Mouse (Mus musculus): ENCODE measurements around the gene Gfpt2. TPM values are rescaled to one million over a fixed set of nuclear protein-coding genes. Genes with fewer than 3 reads are reported as not detected.

Gene Gfpt2
- total RNA-seq, 2 experiments from 2014 or later: 7.4 to 9.5 TPM

GRCm38 (mm10) chr11:49883394-49883793, 89.4 kb downstream of the Gfpt2 start:
- DNase-seq: no peak

Small RNA genes within 50 kb of the gene (microRNA-seq; reads per million reads assigned to microRNA genes)
- 0 reads per million in 2 experiments for gene Gm23813

Other genes starting within 250 kb of the Gfpt2 start
- not detected for gene Olfr1380, start 237.3 kb upstream of the Gfpt2 start, total RNA-seq (2021)
- 1 to 10 TPM; 4.2 to 5.8 TPM for gene Flt4, start 184.9 kb upstream of the Gfpt2 start, total RNA-seq (2021)
- not detected for gene Scgb3a1, start 130.6 kb upstream of the Gfpt2 start, total RNA-seq (2021)
- gene Cnot6, start 81.5 kb upstream of the Gfpt2 start, total RNA-seq (2021): 10 to 100 TPM; 31.8 to 38.6 TPM
- 10 to 100 TPM; 49.3 TPM for gene Mapk9, start 52.6 kb downstream of the Gfpt2 start, total RNA-seq (2021)
- 1 to 10 TPM; 1.5 to 1.7 TPM for gene Rasgef1c, start 107.7 kb downstream of the Gfpt2 start, total RNA-seq (2021)
- 10 to 100 TPM; 35.7 to 37.4 TPM for gene Rnf130, start 231.2 kb downstream of the Gfpt2 start, total RNA-seq (2021)

Measured in gastrocnemius, postnatal 10 days (tissue).